Mouse (Mus musculus) v-Abl transformed pro-B cells (cell line): ENCODE measurements at regions not wholly inside any gene's neighbourhood (a gene's known extent, or its start where the extent isn't known, plus 50 kb on each side); places are given as distances from the start of the nearest gene placed in this dataset.

Source experiments
- in situ Hi-C, 2 experiments: fragments of 400-800 bp; cut with MboI; formaldehyde crosslinking; loops; one replicate each; pipeline ENCODE4 v1.15.1; 2025; ENCODE audit not compliant: unreplicated experiment in 2 of 2

GRCm38 (mm10) chr13:107887366-107888230, 156.6 kb upstream of the Smim15 start:
- in situ Hi-C loops, result loop anchor here (25.0 kb wide), 2 partner anchors 775 to 950 kb away; partner anchors contain the start of genes Dimt1 (in 1 of the 2) and Ipo11 (in 1 of the 2)

GRCm38 (mm10) chr13:107884836-107885235, 159.4 kb upstream of the Smim15 start:
- in situ Hi-C loops, result loop anchor here (25.0 kb wide), 2 partner anchors 773 to 948 kb away; partner anchors contain the start of genes Dimt1 (in 1 of the 2) and Ipo11 (in 1 of the 2)

GRCm38 (mm10) chr13:107882337-107882736, 161.9 kb upstream of the Smim15 start:
- in situ Hi-C loops, result loop anchor here (25.0 kb wide), 2 partner anchors 770 to 945 kb away; partner anchors contain the start of genes Dimt1 (in 1 of the 2) and Ipo11 (in 1 of the 2)

GRCm38 (mm10) chr13:107880551-107880950, 163.7 kb upstream of the Smim15 start:
- in situ Hi-C loops, result loop anchor here (25.0 kb wide), 2 partner anchors 768 to 943 kb away; partner anchors contain the start of genes Dimt1 (in 1 of the 2) and Ipo11 (in 1 of the 2)

- in situ Hi-C loops, result loop anchor here (25.0 kb wide), 2 partner anchors 767 to 942 kb away; partner anchors contain the start of genes Dimt1 (in 1 of the 2) and Ipo11 (in 1 of the 2)
Measured at GRCm38 (mm10) chr13:107879535-107879934, 164.7 kb upstream of the Smim15 start.

GRCm38 (mm10) chr13:107878980-107879379, 165.3 kb upstream of the Smim15 start:
- in situ Hi-C loops, result loop anchor here (25.0 kb wide), 2 partner anchors 767 to 942 kb away; partner anchors contain the start of genes Dimt1 (in 1 of the 2) and Ipo11 (in 1 of the 2)

GRCm38 (mm10) chr13:107873244-107873667, 171.0 kb upstream of the Smim15 start:
- in situ Hi-C loops, result no loop called here

GRCm38 (mm10) chr13:107872574-107872973, 171.7 kb upstream of the Smim15 start:
- in situ Hi-C loops, result no loop called here

GRCm38 (mm10) chr13:107872137-107872536, 172.1 kb upstream of the Smim15 start:
- in situ Hi-C loops, result no loop called here

GRCm38 (mm10) chr13:107868906-107869305, 175.3 kb upstream of the Smim15 start:
- in situ Hi-C loops, result loop anchor here in 1 of 2 experiments (10.0 kb wide), 1 partner anchor 354 kb away; no protein-coding TSS in a partner anchor

- in situ Hi-C loops, result loop anchor here in 1 of 2 experiments (10.0 kb wide), 1 partner anchor 352 kb away; no protein-coding TSS in a partner anchor
Measured at GRCm38 (mm10) chr13:107866825-107867224, 177.4 kb upstream of the Smim15 start.

GRCm38 (mm10) chr13:107862793-107863654, 181.2 kb upstream of the Smim15 start:
- in situ Hi-C loops, result loop anchor here in 1 of 2 experiments (10.0 kb wide), 1 partner anchor 348 kb away; no protein-coding TSS in a partner anchor

GRCm38 (mm10) chr13:107861384-107862134, 182.7 kb upstream of the Smim15 start:
- in situ Hi-C loops, result loop anchor here in 1 of 2 experiments (10.0 kb wide), 1 partner anchor 347 kb away; no protein-coding TSS in a partner anchor

GRCm38 (mm10) chr13:107857043-107857755, 187.0 kb upstream of the Smim15 start:
- in situ Hi-C loops, result no loop called here

- in situ Hi-C loops, result no loop called here
Measured at GRCm38 (mm10) chr13:107850907-107851560, 193.2 kb upstream of the Smim15 start.

GRCm38 (mm10) chr13:107848871-107849270, 195.4 kb upstream of the Smim15 start:
- in situ Hi-C loops, result no loop called here

GRCm38 (mm10) chr13:107847179-107848012, 196.8 kb upstream of the Smim15 start:
- in situ Hi-C loops, result no loop called here
